Mouse (Mus musculus) hindbrain, embryonic 13.5 days (tissue): Measurements from ENCODE around the gene Tle3. TPM values are rescaled to one million over a fixed set of nuclear protein-coding genes. Genes with fewer than 3 reads are reported as not detected.

Experiments
- ATAC-seq: fragments of 200-750 bp; cut with Nextera tagmentation; 2 replicates; pipeline ENCODE4 v1.8.0; 2017; ENCODE audit warnings: moderate TSS enrichment; ENCODE audit not compliant: low FRiP score
- H3K27ac ChIP-seq: fragments of 300-500 bp; sonication (generic); 2 replicates; pipeline ENCODE4 v1.5.1; 2015; ENCODE audit warnings: inconsistent platforms, mild to moderate bottlenecking, moderate library complexity
- H3K27me3 ChIP-seq: fragments of 300-500 bp; sonication (generic); 2 replicates; pipeline ENCODE4 v1.6.1; 2015; ENCODE audit warnings: mild to moderate bottlenecking, inconsistent platforms
- H3K36me3 ChIP-seq: fragments of 300-500 bp; sonication (generic); 2 replicates; pipeline ENCODE4 v1.6.1; 2015; ENCODE audit warnings: mild to moderate bottlenecking, inconsistent platforms
- H3K4me1 ChIP-seq: fragments of 300-500 bp; sonication (generic); replicated peaks from 2 replicates; pipeline ENCODE4 v1.6.1; 2015; ENCODE audit warnings: inconsistent platforms
- H3K4me2 ChIP-seq: fragments of 300-500 bp; sonication (generic); 2 replicates; pipeline ENCODE4 v1.6.1; 2015; ENCODE audit warnings: inconsistent platforms, mild to moderate bottlenecking, moderate library complexity
- H3K4me3 ChIP-seq: fragments of 300-500 bp; sonication (generic); 2 replicates; pipeline ENCODE4 v1.5.1; 2015; ENCODE audit warnings: mild to moderate bottlenecking, inconsistent platforms
- H3K9ac ChIP-seq: fragments of 300-500 bp; sonication (generic); 2 replicates; pipeline ENCODE4 v1.6.1; 2015; ENCODE audit warnings: mild to moderate bottlenecking, inconsistent platforms
- H3K9me3 ChIP-seq: fragments of 300-500 bp; sonication (generic); 2 replicates; pipeline ENCODE4 v1.6.1; 2016; ENCODE audit warnings: inconsistent platforms
- WGBS: fragments of 180-500 bp; shearing (Covaris S2); methylation state at CpG from one replicate; pipeline ENCODE4 v1.1.7; 2015; 5-methylcytosine and 5-hydroxymethylcytosine counted together
- polyA plus RNA-seq: library from polyadenylated mRNA; unstranded; fragments of >200 nt; fragmentation: Nextera tagmentation; extraction: Ambion mirVana; gene quantifications from 2 replicates; pipeline ENCODE4 v1.2.1, GENCODE M21; 2015

Gene Tle3
- polyA plus RNA-seq, 1 experiment from 2014 or later, result 32.3 TPM

- no peak overlapping the region for H3K4me2 ChIP-seq
- H3K4me3 ChIP-seq, result no peak overlapping the region
- no peak overlapping the region for H3K27ac ChIP-seq
- peaks cover 33% of the 10 kb centered on the region for H3K27me3 ChIP-seq
- H3K9me3 ChIP-seq, result peaks cover 4% of the 10 kb centered on the region; the same call in 1 of the 2 replicates
- 90% methylated on average over 8 of the region's 8 CpGs for WGBS
- no peak overlapping the region for H3K9ac ChIP-seq
- ATAC-seq, result no peak
- no peaks in the 10 kb centered on the region for H3K36me3 ChIP-seq
- H3K4me1 ChIP-seq, result peaks cover 43% of the 10 kb centered on the region
These were observed 12.0 kb upstream of the Tle3 start for GRCm38 (mm10) chr9:61360163-61360562.

GRCm38 (mm10) chr9:61360727-61361631 lies 11.2 kb upstream of the Tle3 start:
- peaks cover 4% of the 10 kb centered on the region; the same call in 1 of the 2 replicates for H3K9me3 ChIP-seq
- H3K27me3 ChIP-seq, result peaks cover 41% of the 10 kb centered on the region
- no peaks in the 10 kb centered on the region for H3K36me3 ChIP-seq
- ATAC-seq, result peak; percentile 92
- H3K4me1 ChIP-seq, result peaks cover 47% of the 10 kb centered on the region
- 18% methylated on average over 17 of the region's 17 CpGs for WGBS
- peak overlapping the region; percentile 33 for H3K4me2 ChIP-seq
- H3K27ac ChIP-seq, result peak overlapping the region; percentile 68
- H3K4me3 ChIP-seq, result no peak overlapping the region
- H3K9ac ChIP-seq, result no peak overlapping the region

- no peak for ATAC-seq
- Histone ChIP-seq H3K36me3 (no peaks in the 10 kb centered on the region), H3K9ac (no peak overlapping the region), H3K27ac (no peak overlapping the region), H3K4me1 (peaks cover 60% of the 10 kb centered on the region), H3K27me3 (peaks cover 57% of the 10 kb centered on the region), H3K9me3 (no peaks in the 10 kb centered on the region), H3K4me2 (no peak overlapping the region), H3K4me3 (no peak overlapping the region)
- 34% methylated on average over 9 of the region's 9 CpGs for WGBS
These were observed 9.0 kb upstream of the Tle3 start for GRCm38 (mm10) chr9:61363194-61363593.

- no peak overlapping the region for H3K27ac ChIP-seq
- no peak for ATAC-seq
- WGBS, result 22% methylated on average over 9 of the region's 9 CpGs
These were observed 6.1 kb upstream of the Tle3 start for GRCm38 (mm10) chr9:61366108-61366507.

GRCm38 (mm10) chr9:61367156-61367555 lies 5.0 kb upstream of the Tle3 start:
- peaks cover 44% of the 10 kb centered on the region for H3K27me3 ChIP-seq

More at GRCm38 (mm10) chr9:61366108-61366507, 6.1 kb upstream of the Tle3 start:
- no peaks in the 10 kb centered on the region for H3K36me3 ChIP-seq
- no peak overlapping the region for H3K4me2 ChIP-seq
- H3K9ac ChIP-seq, result no peak overlapping the region
- H3K4me1 ChIP-seq, result peaks cover 59% of the 10 kb centered on the region
- H3K4me3 ChIP-seq, result no peak overlapping the region
- H3K9me3 ChIP-seq, result no peaks in the 10 kb centered on the region
- H3K27me3 ChIP-seq, result peaks cover 48% of the 10 kb centered on the region

GRCm38 (mm10) chr9:61367857-61368566 lies 4.2 kb upstream of the Tle3 start:
- ATAC-seq, result no peak
- Histone ChIP-seq H3K27ac (no peak overlapping the region), H3K4me1 (peaks cover 49% of the 10 kb centered on the region), H3K4me2 (no peak overlapping the region), H3K9me3 (no peaks in the 10 kb centered on the region), H3K27me3 (peaks cover 39% of the 10 kb centered on the region), H3K9ac (no peak overlapping the region), H3K36me3 (no peaks in the 10 kb centered on the region), H3K4me3 (no peak overlapping the region)
- WGBS, result 22% methylated on average over 6 of the region's 6 CpGs

More at GRCm38 (mm10) chr9:61367156-61367555, 5.0 kb upstream of the Tle3 start:
- ATAC-seq, result no peak
- no peak overlapping the region for H3K9ac ChIP-seq
- H3K9me3 ChIP-seq, result no peaks in the 10 kb centered on the region
- 24% methylated on average over 4 of the region's 4 CpGs for WGBS
- H3K36me3 ChIP-seq, result no peaks in the 10 kb centered on the region
- no peak overlapping the region for H3K4me3 ChIP-seq
- H3K27ac ChIP-seq, result no peak overlapping the region
- H3K4me1 ChIP-seq, result peaks cover 56% of the 10 kb centered on the region
- H3K4me2 ChIP-seq, result no peak overlapping the region

GRCm38 (mm10) chr9:61368567-61369240 lies 3.5 kb upstream of the Tle3 start:
- ATAC-seq, result no peak
- Histone ChIP-seq H3K4me3 (no peak overlapping the region), H3K36me3 (no peaks in the 10 kb centered on the region), H3K9ac (no peak overlapping the region), H3K27ac (peak overlapping the region; percentile 77), H3K27me3 (peaks cover 39% of the 10 kb centered on the region), H3K4me1 (peaks cover 47% of the 10 kb centered on the region), H3K9me3 (no peaks in the 10 kb centered on the region), H3K4me2 (peak overlapping the region; percentile 56)
- under 1% methylated on average over 12 of the region's 12 CpGs for WGBS

GRCm38 (mm10) chr9:61369316-61370273 lies 2.6 kb upstream of the Tle3 start:
- Histone ChIP-seq H3K27me3 (peaks cover 31% of the 10 kb centered on the region), H3K9me3 (no peaks in the 10 kb centered on the region), H3K4me1 (peaks cover 54% of the 10 kb centered on the region), H3K27ac (peak overlapping the region; percentile 77), H3K4me3 (peak overlapping the region; percentile 24), H3K4me2 (peak overlapping the region; percentile 56), H3K9ac (peak overlapping the region; percentile 61), H3K36me3 (no peaks in the 10 kb centered on the region)
- 0 out of 2 replicates have a peak, but pooled peaks have one; percentile 12 for ATAC-seq
- WGBS, result 1% methylated on average over 45 of the region's 45 CpGs

GRCm38 (mm10) chr9:61370454-61370888 lies 1.7 kb upstream of the Tle3 start:
- Histone ChIP-seq H3K27ac (peak overlapping the region; percentile 93), H3K4me1 (peaks cover 62% of the 10 kb centered on the region), H3K9ac (peak overlapping the region; percentile 80), H3K4me3 (peak overlapping the region; percentile 90), H3K27me3 (peaks cover 22% of the 10 kb centered on the region; the same call in 1 of the 2 replicates), H3K36me3 (no peaks in the 10 kb centered on the region), H3K9me3 (no peaks in the 10 kb centered on the region), H3K4me2 (peak overlapping the region; percentile 96)
- peak; percentile 86 for ATAC-seq
- WGBS, result under 1% methylated on average over 25 of the region's 25 CpGs

- Histone ChIP-seq H3K4me3 (peak overlapping the region; percentile 90), H3K36me3 (peaks cover 5% of the 10 kb centered on the region; the same call in 1 of the 2 replicates), H3K9ac (peak overlapping the region; percentile 80), H3K4me2 (peak overlapping the region; percentile 96), H3K27me3 (peaks cover 15% of the 10 kb centered on the region; the same call in 1 of the 2 replicates), H3K9me3 (no peaks in the 10 kb centered on the region), H3K4me1 (peaks cover 64% of the 10 kb centered on the region), H3K27ac (peak overlapping the region; percentile 93)
- ATAC-seq, result peak; percentile 46
- WGBS, result 0% methylated on average over 66 of the region's 66 CpGs
These were observed 1.0 kb upstream of the Tle3 start for GRCm38 (mm10) chr9:61370889-61371754.
